Mouse (Mus musculus) urinary bladder, postnatal 25 days (tissue): ENCODE measurements around the gene Smpd3.
"Not testable (repeated sequence)": the region's sequence is repeated elsewhere in the genome, so short reads cannot be mapped to it uniquely, and the experiment has no call there.

Source experiments
- DNase-seq: peaks from one replicate; pipeline ENCODE4 v3.0.0; 2022; ENCODE audit warnings: low spot score

Gene Smpd3

DNA sequence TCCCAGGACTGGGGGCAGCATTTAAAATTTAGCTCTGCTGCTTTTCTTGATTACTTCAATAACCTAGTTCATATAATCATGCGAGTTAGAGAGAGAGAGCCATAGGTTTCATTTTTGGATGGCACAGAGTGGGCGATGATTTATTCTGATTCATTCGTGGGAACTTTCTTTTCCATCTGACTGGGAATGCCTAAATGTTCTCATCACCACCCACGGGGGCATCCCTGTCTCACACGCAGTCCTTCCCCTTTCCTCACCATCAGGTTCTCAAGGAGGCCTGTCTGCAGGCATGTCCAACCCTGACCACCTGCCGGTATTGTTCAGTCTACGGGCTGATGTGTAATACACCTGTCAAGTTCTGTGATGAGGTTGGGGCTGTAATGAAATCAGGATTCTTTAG lies 16.4 kb downstream of the Smpd3 start:
- DNase-seq = no peak

DNA sequence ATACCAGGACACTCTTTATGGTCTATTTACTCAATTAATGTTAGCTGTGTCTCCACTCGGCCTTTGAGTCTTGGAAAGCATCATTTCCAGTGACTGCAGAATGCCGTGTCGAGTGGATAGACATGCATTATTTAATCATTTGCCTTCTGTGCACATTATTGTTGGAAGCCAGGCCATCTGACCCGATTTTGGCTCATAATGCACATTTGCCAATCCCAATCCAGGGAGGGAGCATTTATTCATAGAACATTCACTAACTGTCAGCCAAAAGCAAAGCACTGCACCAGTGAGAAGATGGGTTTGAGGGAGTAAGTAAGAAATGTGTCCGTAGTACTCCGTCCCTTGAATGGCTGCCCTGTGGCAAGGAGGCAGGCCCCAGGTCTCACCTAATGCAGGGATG lies 17.8 kb downstream of the Smpd3 start:
- no peak for DNase-seq

- DNase-seq = no peak
Observed at GRCm38 (mm10) chr8:106317091-106317490, 20.7 kb downstream of the Smpd3 start.

GRCm38 (mm10) chr8:106316506-106316905 lies 21.3 kb downstream of the Smpd3 start:
- DNase-seq = no peak

DNA sequence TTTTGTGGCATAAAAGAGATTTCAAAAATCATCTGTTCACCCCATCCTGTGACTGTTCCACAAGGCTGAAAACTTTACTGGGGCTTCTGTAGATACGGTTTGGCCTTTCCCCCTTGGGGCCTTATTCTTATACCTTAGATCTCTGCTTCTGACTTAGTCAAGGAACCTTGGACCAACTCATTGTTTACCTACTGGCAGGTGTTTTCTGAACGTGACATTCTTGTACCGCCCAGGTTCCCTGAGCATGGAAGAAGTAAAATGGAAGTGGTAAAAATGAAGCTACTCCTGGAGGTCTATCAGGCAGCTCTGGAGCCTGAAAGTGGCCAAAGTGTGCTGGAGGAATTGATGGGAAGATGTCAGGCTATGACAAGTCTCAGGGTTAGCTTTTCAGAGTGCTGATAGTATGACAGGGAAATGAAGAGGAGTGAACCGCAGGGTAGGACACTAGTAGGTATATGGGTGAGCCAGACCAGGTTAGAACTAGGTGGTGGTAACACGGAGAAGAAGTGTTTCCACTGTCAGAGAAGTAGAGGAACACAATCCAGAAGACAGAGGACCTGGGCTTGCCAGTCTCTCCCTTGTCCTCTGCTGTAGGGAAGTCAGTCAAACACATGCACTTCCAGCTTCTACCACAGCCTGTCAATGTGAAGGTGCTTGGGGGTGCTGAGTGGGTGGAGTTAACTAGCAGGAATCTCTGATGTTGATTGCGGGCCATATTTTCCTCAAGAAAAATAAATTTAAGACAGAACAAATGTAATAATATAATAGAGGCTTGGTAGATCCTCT lies 22.2 kb downstream of the Smpd3 start:
- DNase-seq = no peak

- DNase-seq = no peak
Observed at GRCm38 (mm10) chr8:106313799-106314198, 24.0 kb downstream of the Smpd3 start.

DNA sequence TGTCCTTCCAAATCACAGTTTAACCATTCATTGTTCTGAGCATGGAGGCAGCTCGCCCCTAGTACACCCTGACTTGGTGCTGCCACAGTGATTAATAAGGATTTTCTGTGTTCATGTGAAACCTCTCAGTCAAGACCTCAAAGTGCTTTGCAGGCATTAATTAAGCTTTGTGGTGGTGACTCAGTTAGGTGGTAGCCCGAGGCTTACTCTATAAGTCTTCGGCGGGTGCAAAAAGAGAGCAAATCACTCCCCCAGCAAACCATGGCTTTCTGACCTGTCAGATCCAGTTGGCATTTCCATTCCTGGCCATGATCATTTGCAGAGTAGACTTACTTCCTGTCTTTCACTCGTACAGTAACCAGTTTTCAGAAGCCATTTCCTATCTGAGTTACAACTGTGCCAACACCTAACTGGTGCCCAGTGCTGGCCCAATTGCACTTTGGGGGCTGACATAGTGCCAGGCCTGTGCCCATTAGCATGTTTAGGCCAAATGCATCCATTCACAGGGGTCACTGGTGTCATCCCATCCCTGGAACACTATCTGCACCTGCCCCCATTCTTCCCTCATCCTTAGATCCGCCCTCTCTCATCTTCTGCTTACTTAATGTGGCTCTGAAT lies 24.6 kb downstream of the Smpd3 start:
- no peak for DNase-seq

GRCm38 (mm10) chr8:106311967-106312366 lies 25.8 kb downstream of the Smpd3 start:
- no peak for DNase-seq

GRCm38 (mm10) chr8:106310026-106310652 lies 27.6 kb downstream of the Smpd3 start:
- DNase-seq = no peak

- peak; percentile 20 for DNase-seq
Observed at GRCm38 (mm10) chr8:106308082-106308786, 29.6 kb downstream of the Smpd3 start.

GRCm38 (mm10) chr8:106307586-106307985 lies 30.2 kb downstream of the Smpd3 start:
- DNase-seq = no peak

- not testable (repeated sequence) for DNase-seq
Observed at GRCm38 (mm10) chr8:106306711-106307248, 31.0 kb downstream of the Smpd3 start.

- DNase-seq = no peak
Observed at GRCm38 (mm10) chr8:106306076-106306475, 31.7 kb downstream of the Smpd3 start.

GRCm38 (mm10) chr8:106305301-106305700 lies 32.5 kb downstream of the Smpd3 start:
- no peak for DNase-seq

DNA sequence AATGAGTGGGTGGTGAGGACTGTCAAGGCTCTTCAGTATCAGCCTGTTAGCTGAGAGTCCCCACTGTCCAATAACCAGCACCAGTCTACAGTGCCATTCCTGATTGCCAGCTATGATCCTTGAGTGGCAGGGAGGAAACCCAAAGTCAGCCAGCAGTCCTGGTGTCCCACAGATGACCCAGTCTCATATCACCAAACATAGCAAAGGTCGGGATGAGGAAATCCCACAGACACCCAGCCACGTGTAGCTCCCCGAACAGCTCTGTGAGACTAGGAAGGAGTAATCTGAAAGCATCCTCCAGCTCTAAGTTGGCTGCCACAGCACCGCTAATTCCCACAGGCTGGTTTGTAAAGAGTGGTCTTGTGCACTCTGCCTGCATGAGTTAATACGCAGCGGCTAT lies 33.5 kb downstream of the Smpd3 start:
- no peak for DNase-seq

DNA sequence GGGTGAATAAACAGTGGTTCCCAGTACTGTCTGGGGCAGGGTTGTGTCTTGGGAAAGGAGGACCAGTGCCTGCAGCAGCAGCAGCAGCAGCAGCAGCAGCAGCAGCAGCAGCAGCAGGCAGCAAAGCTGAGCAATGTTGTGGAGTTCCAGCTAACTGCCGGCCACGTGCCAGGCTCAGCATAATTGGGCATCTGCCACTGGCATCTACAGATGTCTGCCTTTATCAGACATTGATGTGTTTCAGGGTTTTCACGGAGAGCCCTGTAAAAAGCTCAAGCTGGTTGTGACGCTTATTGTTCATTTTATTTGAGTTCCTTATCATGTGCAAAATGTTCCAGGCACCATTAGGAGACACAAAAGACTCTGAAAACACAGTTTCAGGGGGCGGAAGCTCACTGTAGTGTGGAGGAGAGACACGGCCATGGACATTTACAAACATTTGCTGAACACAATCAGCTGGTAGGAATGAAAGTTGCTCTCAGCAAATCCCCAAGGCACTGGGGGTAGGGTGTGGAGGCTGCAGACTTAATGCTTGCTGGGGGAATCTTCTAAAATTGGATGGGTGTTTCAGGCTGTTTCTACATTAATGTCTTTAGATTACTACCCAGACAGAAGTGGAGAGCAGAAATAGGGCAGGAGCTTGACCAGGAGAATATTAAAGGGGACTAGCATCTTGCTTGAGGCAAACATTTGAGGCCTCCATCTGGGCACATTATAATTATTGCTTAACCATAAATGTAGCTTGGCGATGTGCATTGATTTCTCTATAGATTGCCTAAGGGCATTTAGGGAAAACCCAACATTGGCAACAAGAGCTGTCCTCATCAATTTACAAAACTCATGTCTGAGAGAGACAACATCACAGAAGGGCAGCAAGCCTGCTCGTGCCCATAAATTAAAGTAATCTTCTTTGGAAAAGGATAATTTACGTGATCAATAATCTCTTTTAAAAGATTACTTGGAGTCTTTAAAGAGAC lies 36.8 kb downstream of the Smpd3 start:
- no peak for DNase-seq

- no peak for DNase-seq
Observed at GRCm38 (mm10) chr8:106299686-106300085, 38.1 kb downstream of the Smpd3 start.

DNA sequence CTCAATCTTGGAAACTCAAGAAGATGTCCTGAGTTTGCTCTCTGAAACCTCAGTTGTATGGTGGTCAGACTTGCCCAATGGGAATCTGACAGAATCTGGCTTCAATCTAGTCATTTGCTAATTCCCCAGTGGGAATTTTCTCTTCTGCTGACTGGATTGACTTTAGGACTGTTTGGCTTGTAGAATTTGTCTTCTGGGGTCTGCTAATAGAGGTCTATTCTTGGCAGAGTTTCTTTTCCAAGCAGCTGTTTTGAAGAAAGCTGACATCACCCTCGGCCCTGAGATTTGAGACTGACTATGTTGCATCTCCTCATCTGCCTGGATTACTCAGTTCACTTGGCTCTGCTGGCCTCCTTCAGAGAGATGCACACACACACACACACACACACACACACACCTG lies 38.9 kb downstream of the Smpd3 start:
- no peak for DNase-seq

GRCm38 (mm10) chr8:106298261-106298660 lies 39.5 kb downstream of the Smpd3 start:
- DNase-seq = no peak

DNA sequence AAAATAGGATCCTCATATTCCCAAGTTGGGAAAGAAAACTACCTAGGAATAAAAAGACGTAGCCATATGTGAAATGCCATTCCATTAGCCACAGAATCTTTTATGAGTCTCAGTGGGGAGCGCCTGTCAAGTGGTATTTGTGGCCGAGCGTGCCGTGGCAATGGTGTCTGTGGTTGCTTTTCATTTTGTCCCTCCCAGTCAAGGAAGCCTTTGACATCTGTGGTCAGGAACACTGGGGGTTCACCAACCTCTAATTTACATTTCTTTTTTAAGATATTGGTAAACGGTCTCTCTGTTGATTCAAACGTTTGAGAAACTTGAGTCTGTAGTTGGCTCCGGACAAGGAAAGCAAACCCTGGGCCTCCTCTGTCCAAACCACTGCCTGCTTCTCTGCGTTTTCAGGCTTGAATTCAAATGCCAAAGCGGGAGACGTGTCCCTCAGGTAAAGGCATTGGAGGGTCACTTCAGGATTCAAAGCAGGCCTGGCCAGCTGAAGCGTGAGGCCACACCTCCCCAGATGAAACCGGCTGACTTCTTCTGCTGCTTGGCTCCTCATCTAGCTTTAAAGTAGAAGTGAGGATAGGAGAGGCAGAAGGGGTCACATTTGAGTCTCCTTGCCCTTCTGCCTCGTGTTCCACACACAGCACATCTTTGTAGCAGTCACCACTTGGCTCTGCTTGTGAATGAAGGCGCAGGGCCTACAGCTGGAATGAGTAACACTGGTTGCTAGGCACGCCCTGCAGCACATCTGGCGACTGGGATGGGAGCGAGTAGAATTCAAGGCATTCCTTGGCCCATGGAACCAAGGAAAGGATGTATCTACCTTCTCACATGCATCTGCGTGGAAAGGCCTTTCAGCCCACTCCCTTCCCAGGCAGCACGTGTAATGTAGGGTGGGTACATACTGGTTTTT lies 45.0 kb downstream of the Smpd3 start:
- no peak for DNase-seq
